Mouse (Mus musculus) urinary bladder, postnatal 4 days (tissue): ENCODE data around the gene Cdyl2.

ENCODE experiments used
- DNase-seq, 2 experiments: peaks; one replicate each; pipeline ENCODE4 v3.0.0; 2021 to 2022; ENCODE audit warnings: low spot score in 2 of 2

The Cdyl2 gene

GRCm38 (mm10) chr8:116732684-116733647 is at the start of gene Cdyl2:
Gene Cdyl2 (minus strand): TSS chr8:116732991.
- peak; percentile 70 to 75 for DNase-seq

GRCm38 (mm10) chr8:116780594-116780993 is 47.8 kb upstream of the Cdyl2 start:
- DNase-seq, result no peak

DNA sequence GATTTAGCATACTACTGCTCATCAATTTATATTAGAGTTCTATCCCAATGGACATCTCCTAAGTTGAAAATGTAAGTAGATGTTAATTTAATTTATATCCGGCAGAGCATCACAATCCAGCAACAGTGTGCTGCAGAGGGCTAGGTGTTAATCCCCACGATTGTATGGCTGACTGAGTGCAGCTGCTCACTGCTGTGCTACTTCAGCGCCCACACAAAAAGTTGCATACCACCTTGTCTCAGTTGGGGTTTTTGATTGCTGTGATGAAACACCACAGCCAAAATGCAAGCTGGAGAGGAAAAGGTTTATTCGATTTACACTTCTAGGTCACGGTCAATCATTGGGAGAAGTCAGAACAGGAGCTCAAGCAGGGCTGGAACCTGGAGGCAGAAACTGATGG is 41.4 kb upstream of the Cdyl2 start:
- DNase-seq, result no peak

DNA sequence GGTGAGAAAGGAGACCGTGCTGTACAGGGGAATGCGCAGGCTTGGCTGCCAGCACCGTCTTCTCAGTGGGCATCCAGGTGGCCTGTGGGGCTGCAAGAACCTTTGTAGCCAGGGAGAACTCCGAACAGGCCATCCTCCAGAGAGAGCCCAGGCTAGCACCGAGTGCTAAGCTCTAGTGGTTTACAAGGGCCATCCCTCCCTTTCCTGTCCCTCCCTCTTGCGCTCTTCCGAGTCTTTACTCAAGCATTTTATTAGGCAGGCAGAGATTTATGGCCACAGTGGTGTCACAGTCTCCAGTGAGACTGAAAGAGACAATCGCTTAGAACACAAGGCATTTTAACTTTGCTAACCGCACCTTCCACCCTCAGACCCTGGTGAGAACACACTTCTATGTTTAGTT is 39.9 kb upstream of the Cdyl2 start:
- no peak for DNase-seq

DNA sequence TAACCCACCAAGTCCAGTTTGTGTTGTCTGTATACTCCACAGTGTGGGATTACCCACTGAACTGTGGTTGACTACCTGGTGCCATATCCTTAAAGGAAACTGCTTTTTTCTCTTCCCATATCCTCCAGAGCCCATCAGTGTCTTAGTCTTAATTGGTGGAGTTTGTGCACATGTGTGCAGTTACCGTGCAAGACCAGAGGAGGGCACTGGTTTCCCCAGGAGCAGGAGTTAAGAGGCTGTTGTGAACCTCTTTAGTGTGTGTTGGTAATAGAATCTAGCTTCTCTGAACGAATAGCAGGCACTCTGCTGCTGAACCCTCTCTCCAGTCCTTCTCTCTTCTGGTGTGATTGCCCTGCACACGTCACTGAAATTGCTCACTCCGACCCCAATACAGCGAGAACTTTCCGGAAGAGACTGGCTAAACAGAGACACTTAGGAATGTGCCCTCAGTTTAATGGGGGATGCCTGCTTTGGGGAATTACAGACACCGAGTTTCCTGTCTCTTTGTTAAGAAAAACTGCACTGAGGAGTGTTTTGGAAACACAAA is 39.1 kb upstream of the Cdyl2 start:
- DNase-seq, result no peak

- no peak for DNase-seq
These were observed 38.0 kb upstream of the Cdyl2 start for GRCm38 (mm10) chr8:116770756-116771155.

GRCm38 (mm10) chr8:116756174-116756573 is 23.4 kb upstream of the Cdyl2 start:
- DNase-seq, result no peak

- DNase-seq, result no peak
These were observed 22.8 kb upstream of the Cdyl2 start for GRCm38 (mm10) chr8:116755557-116755956.

DNA sequence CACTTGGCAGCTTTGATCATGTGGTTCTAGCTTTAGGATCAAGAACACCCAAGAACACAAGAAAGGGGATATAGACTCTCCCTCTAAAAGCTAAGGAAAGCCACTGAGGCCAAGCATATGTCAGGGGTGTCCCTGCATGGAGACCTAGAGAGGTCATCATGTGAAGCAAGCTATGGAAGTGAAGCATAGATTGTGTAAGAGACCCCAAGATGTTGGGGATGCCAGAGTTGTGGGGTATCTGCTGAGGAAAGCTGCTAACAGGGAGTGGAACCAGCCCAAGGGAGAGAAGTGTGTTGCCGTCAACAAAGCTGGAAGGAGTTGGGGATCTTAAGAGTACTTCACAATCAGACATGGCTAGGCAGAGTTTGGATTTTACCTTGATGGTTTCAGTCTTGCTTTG is 7.9 kb upstream of the Cdyl2 start:
- DNase-seq, result no peak

GRCm38 (mm10) chr8:116735306-116735705 is 2.5 kb upstream of the Cdyl2 start:
- DNase-seq, result no peak

GRCm38 (mm10) chr8:116734176-116734575 is 1.4 kb upstream of the Cdyl2 start:
- DNase-seq, result no peak

DNA sequence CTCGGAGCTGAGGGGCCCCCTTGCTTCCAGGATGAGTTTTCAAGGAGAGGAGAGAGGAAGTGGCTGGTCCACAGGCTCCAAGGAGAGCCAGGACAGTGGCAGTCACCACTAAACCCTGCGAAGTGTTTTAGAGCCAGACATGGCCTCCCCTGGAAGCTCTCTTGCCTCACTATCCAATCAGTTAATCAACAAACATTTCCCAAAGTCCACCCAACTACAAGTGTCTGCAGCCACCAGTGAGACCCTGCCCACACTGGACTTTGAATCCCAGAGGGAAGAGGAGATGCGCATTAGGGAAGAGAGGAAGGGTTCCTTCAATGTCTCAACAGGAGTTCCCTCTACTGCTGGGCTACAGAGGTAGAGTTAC is 840 bp upstream of the Cdyl2 start:
- no peak for DNase-seq

DNA sequence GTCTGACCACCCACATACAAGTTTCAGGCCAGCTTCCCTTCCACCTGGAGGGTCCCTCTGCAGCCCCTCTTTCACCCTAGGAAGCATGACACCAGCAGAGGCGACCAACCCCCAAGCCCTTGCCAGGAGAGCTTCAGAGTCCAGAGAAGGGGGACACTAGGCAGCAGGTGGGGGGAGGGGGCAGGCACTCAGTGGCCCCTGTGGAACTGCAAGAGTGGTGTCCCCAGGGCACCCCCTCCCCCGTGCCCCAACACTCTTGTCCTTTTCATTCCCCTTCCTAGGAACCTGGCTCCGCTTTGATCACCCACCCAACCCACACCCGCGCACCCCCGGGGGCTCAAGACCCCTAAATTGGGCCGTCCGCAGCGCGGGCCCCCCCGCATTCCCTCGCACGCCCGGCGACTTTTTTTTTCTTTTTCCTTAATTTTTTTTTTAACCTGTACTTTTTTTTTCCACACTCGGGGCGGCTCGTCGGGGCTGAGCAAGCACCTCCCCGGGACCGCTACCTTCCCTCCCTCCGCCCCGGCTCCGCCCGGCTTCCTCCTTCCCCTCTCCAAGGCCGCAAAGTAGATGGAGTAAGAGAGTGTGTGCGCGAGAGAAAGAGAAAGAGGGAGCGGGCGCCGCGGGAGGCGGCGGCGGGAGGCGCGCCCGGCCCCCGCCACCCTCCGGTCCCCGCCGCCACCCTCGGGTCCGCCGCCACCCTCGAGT is 661 bp downstream of the Cdyl2 start:
- peak; percentile 30 to 66 for DNase-seq

DNA sequence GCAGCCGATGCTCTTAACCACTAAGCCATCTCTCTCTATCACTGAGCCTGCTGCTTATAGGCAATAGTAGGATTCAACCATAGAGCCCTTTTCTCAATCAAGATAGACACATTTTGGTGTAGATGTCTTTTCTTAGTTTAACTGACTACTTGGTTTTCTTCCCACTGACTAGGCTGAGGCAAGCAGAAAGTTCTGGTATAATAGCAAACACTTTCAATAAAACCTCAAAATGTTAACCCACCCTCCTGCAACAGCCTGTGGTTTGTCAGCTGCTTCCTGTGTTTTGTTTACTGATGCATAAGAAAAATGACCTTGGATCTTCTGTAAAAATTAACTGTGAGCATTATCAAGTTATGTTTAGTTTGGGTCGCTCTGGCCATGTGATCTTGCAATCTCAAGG is 11.3 kb downstream of the Cdyl2 start:
- DNase-seq, result no peak

DNA sequence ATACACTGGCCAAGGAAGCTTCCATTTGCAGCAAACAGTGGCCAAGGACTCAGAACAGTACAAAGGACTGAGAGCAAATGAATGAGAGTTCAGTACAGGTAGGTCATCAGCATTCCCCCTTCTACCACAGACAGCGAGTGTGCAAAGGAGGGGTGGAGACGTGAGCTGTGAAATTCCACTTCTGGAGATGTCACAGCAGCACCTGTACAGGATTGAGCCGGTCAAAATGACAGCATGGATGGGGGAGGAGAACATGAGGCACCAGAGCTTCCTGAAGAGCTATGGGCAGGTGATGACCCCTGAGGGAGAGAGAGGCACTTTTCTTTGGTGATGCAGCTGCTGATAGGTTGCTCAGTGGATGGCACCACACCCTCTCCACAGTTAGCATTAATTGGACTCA is 25.3 kb downstream of the Cdyl2 start:
- DNase-seq, result no peak

DNA sequence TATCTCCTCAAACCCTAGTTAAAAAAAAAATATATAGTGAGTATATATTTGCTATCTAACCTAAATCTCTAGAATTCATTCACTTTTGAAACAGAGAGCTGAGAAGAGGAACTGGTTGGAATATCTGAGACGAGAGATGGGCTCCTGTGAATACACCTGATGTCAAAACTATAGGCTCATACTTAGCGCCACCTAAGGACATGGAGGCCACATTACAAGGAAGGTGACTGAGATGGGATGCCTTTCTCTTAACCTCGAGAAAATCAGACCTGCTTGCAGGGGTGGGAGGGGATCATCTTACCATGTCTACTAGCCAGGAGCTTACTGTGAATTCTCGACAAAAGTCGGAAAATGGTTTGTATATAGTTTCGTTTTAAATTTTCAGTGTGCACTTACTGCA is 30.3 kb downstream of the Cdyl2 start:
- DNase-seq, result no peak

- DNase-seq, result peak in 1 of 2 experiments; percentile 55
These were observed 39.9 kb downstream of the Cdyl2 start for GRCm38 (mm10) chr8:116692931-116693330.

DNA sequence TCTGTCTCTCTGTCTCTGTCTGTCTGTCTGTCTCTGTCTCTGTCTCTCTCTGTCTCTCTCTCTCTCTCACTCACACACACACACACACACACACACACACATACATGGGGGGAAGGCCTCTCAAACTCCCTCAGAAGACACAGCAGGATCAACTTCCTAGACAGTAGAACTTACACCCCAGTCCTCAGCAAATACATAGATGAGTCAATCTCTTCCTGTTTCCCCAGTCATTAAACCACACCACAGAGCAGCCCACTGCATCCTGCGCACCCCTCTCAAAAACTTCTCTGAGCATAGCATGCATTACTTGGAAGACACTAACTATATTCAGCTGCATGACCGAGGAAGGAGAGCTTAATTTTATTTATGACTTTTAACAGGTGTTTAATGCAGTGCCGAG is 43.0 kb downstream of the Cdyl2 start:
- DNase-seq, result no peak

DNA sequence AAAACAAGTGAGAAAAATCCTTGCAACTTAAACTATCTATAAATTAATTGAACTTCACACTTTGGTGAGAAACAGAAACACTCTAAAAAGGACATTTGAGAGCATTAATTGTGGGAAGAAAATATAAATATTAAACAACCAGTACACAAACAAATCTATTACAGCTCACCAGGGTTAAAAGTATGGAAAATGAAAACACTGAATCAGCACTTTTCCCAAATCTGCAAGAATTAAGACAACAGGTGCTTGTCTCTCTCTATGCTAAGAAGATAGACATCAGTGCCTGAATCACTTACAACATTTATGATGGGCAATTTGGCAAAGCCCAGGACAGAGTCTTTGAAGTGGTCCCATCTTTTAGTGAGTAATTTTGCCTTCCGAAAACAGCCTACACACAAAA is 56.6 kb downstream of the Cdyl2 start:
- DNase-seq, result no peak

DNA sequence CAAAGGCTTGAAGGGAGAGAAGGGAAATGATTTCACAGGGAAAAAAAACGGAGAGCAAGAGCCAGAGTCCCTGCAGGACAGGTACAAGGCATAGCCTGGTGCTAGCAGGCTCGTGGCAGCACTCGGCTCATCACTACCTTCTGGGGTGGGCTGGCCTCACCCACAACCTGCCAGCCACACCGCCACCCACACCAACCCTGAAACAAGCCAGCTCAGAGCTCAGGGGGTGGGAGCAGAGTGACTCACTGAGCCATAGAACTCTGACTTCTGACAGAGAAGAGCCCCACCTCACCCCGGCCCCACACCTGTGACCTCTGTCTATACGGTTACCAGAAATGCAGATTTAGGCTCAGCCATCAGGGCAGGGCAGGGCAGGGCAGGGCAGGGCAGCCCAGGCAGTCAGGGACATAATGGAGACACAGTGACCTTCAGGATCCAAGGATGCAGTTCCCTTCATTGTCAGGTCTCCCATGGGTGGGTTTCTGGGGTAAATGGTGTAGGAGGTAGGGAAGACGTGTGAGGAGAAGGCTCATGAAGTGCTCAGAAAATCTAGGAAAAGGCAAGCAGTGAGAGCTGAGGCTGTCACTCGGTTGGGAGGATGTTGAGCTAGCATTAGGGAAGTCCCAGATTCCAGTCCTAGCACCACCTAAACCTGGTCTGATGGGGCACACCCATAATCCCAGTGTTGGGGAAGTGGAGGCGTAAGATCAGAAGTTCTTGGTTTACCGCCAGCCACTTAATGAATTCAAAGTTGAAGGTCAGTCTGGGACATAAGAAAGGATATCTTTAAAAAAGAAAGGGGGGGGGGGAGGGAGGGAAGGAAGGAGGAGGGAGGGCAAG is 58.6 kb downstream of the Cdyl2 start:
- no peak for DNase-seq

DNA sequence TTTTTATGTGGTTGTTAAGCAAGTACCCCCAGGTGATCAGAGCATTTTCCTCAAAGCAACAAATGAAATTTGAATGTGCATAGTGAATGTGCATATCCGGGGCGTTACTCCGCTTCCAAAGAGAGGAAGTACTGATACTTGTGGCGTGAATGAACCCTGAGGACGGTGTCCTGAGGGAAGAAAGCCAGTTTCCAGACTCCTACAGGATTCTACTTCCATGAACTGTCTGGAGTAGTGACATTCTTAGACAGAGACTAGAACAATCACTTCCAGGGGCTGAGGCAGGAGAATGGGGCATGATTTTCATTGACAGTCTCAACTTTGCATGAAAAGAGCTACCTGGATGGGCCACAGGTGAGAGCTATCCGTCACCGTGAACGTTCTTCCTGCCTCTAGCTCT is 59.3 kb downstream of the Cdyl2 start:
- DNase-seq, result no peak

- DNase-seq, result no peak
These were observed 59.7 kb downstream of the Cdyl2 start for GRCm38 (mm10) chr8:116673052-116673451.
